Mouse (Mus musculus) CH12.LX (cell line): ENCODE measurements around the gene Samd13. TPM values are rescaled to one million over a fixed set of nuclear protein-coding genes. Genes with fewer than 3 reads are reported as not detected.

Source experiments
- DNase-seq: peaks from one replicate; pipeline ENCODE4 v3.0.0-alpha.2; 2013; ENCODE audit errors: extremely low read depth
- H3K27ac ChIP-seq: 2 replicates; pipeline ENCODE4 v1.5.1; 2012; ENCODE audit warnings: low read depth, mild to moderate bottlenecking, control low read depth, moderate library complexity; ENCODE audit not compliant: insufficient read depth
- H3K27me3 ChIP-seq: replicated peaks from 2 replicates; pipeline ENCODE3; 2012; ENCODE audit warnings: inconsistent platforms
- H3K36me3 ChIP-seq, 2 experiments: replicated peaks in 1 of 2; 2 replicates each; pipeline versions ENCODE3 to v1.6.1; 2012; ENCODE audit warnings: inconsistent platforms in 1 of 2, low read length in 1 of 2, mild to moderate bottlenecking in 1 of 2, mixed read lengths in 1 of 2, moderate library complexity in 1 of 2; ENCODE audit not compliant: control insufficient read depth in 1 of 2, insufficient read depth in 1 of 2
- H3K4me1 ChIP-seq, 2 experiments: 2 replicates each; pipeline ENCODE4 v1.6.1; 2012; ENCODE audit warnings: inconsistent platforms in 1 of 2, moderate library complexity in 1 of 2; ENCODE audit not compliant: insufficient read depth in 2 of 2, control insufficient read depth in 1 of 2
- H3K4me2 ChIP-seq: 2 replicates; pipeline ENCODE4 v1.6.1; 2012; ENCODE audit warnings: low read depth, mild to moderate bottlenecking, control low read depth; ENCODE audit not compliant: poor library complexity, insufficient read depth, severe bottlenecking
- H3K4me3 ChIP-seq, 3 experiments: fragments of 150-350 bp in 1 of 3; sonication (generic) in 1 of 3; replicated peaks in 1 of 3; 2 replicates each; pipeline versions ENCODE3 to v1.5.1; 2011 to 2012; ENCODE audit warnings: low read depth in 2 of 3, low read length in 2 of 3, mild to moderate bottlenecking in 2 of 3, moderate library complexity in 2 of 3, control low read depth in 1 of 3, improper control_type of control experiment in 1 of 3, inconsistent platforms in 1 of 3, mixed read lengths in 1 of 3; ENCODE audit not compliant: poor library complexity in 1 of 3
- H3K79me2 ChIP-seq: replicated peaks from 2 replicates; pipeline ENCODE4 v1.6.1; 2012; ENCODE audit warnings: mild to moderate bottlenecking, moderate library complexity; ENCODE audit not compliant: control insufficient read depth, poor library complexity, insufficient read depth, severe bottlenecking; ENCODE audit errors: extremely low read depth
- H3K9ac ChIP-seq: 2 replicates; pipeline ENCODE4 v1.6.1; 2012; ENCODE audit warnings: low read depth, mild to moderate bottlenecking, control low read depth, moderate library complexity; ENCODE audit not compliant: insufficient read depth
- H3K9me3 ChIP-seq: replicated peaks from 2 replicates; pipeline ENCODE3; 2012; ENCODE audit warnings: low read length, inconsistent platforms, mixed read lengths
- CTCF ChIP-seq, 2 experiments: IDR thresholded peaks in 1 of 2; conservative IDR thresholded peaks in 1 of 2; 2 replicates each; pipeline ENCODE4 v1.5.1; 2011 to 2012; ENCODE audit warnings: low read depth in 2 of 2, low read length in 2 of 2, improper control_type of control experiment in 1 of 2, inconsistent platforms in 1 of 2, mild to moderate bottlenecking in 1 of 2, moderate library complexity in 1 of 2
- ELF1 ChIP-seq: IDR thresholded peaks from 2 replicates; pipeline ENCODE4 v1.6.1; 2014; ENCODE audit warnings: low read depth, mild to moderate bottlenecking, inconsistent platforms, low read length, improper control_type of control experiment
- HCFC1 ChIP-seq: IDR thresholded peaks from 2 replicates; pipeline ENCODE4 v1.6.1; 2012; ENCODE audit warnings: low read depth, mild to moderate bottlenecking, inconsistent platforms, low read length, improper control_type of control experiment
- MAX ChIP-seq: IDR thresholded peaks from 2 replicates; pipeline ENCODE4 v1.6.1; 2011; ENCODE audit warnings: low read length, improper control_type of control experiment
- PAX5 ChIP-seq: IDR thresholded peaks from 2 replicates; pipeline ENCODE4 v1.6.1; 2012; ENCODE audit warnings: low read length, inconsistent platforms, mixed read lengths
- SIN3A ChIP-seq: IDR thresholded peaks from 2 replicates; pipeline ENCODE4 v1.6.1; 2012; ENCODE audit warnings: low read length, improper control_type of control experiment, inconsistent platforms
- UBTF ChIP-seq: IDR thresholded peaks from 2 replicates; pipeline ENCODE4 v1.6.1; 2012; ENCODE audit warnings: low read depth, mild to moderate bottlenecking, inconsistent platforms, low read length, improper control_type of control experiment, moderate library complexity
- USF1 ChIP-seq: IDR thresholded peaks from 2 replicates; pipeline ENCODE4 v1.6.1; 2014; ENCODE audit warnings: low read depth, mild to moderate bottlenecking, inconsistent platforms, low read length, improper control_type of control experiment
- USF2 ChIP-seq: conservative IDR thresholded peaks from 2 replicates; pipeline ENCODE4 v1.6.1; 2011; ENCODE audit warnings: low read depth, low read length, improper control_type of control experiment
- dilution Hi-C: fragments of 300-500 bp; cut with MboI; formaldehyde crosslinking; loops from 2 replicates; pipeline ENCODE4 v1.14.3; 2020; ENCODE audit warnings: low sequenced_read_pairs; ENCODE audit not compliant: extremely low pct_unique_long_range_greater_than_20kb, extremely low pct_ligation_motif_present
- in situ Hi-C: fragments of 300-500 bp; cut with MboI; formaldehyde crosslinking; loops from 3 replicates; pipeline ENCODE4 v1.14.3; 2019; ENCODE audit warnings: low sequenced_read_pairs, low pct_ligation_motif_present, low pct_unique_long_range_greater_than_20kb, mixed read lengths
- polyA plus RNA-seq: library from polyadenylated mRNA; unstranded; fragments of >175 nt; gene quantifications from 2 replicates; pipeline ENCODE4 v1.2.1, GENCODE M21; 2012; ENCODE audit warnings: low read depth; ENCODE audit not compliant: insufficient read length
- total RNA-seq, 2 experiments: library from RNA; depleted of rRNA; stranded (reverse); fragments of 300-350 nt in 1 of 2; fragments of >200 nt in 1 of 2; gene quantifications; 2 replicates each; pipeline ENCODE4 v1.2.3; 2012 to 2014

Samd13 gene
- total and polyA plus RNA-seq, 3 experiments, result not detected

DNA sequence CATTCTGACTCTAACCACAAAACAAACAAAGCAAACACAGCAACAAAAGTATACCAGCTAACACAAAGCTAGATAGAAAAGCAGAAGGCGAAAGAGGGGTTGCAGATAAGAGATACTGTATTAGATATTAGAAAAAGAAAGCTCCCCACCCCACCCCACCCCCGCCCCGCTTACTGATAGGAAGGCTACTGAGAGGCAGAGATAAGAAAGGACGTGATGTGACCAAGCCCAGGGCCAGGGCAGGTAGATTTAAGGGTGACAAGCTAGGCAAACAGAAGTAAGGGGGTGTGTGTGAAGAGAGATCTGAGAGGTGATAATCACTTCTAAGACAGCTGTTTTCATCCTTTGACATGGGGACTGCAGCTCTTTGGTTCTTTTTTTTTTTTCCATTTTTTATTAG lies 67.0 kb downstream of the Samd13 start:
- Histone ChIP-seq H3K4me1 (peaks cover 3 to 8% of the 10 kb centered on the region in 2 experiments; a peak in 3 of 4 replicates), H3K9me3 (no peaks in the 10 kb centered on the region), H3K27ac (no peak overlapping the region), H3K36me3 (no peaks in the 10 kb centered on the region), H3K4me3 (no peak overlapping the region), H3K9ac (no peak overlapping the region), H3K79me2 (no peaks in the 10 kb centered on the region), H3K27me3 (no peaks in the 10 kb centered on the region), H3K4me2 (no peak overlapping the region)
- no peak for TF ChIP-seq CTCF (conservative IDR thresholded peaks at IDR 0.05 in 1 of 2, IDR thresholded peaks at IDR 0.05 in 1 of 2; ENCODE audit: low read depth in 2 of 2, low read length in 2 of 2)
- TF ChIP-seq HCFC1, result no peak
- in situ Hi-C loops, result no loop called here
- DNase-seq, result no peak
- dilution Hi-C loops, result no loop called here

- no peak overlapping the region for H3K9ac ChIP-seq
- TF ChIP-seq PAX5, result no peak
- no peak for TF ChIP-seq UBTF
- TF ChIP-seq USF1, result no peak
- TF ChIP-seq ELF1, result no peak
- no peak for TF ChIP-seq USF2
- TF ChIP-seq MAX, result no peak
- H3K36me3 ChIP-seq, result no peaks in the 10 kb centered on the region
- H3K9me3 ChIP-seq, result no peaks in the 10 kb centered on the region
- no peaks in the 10 kb centered on the region for H3K27me3 ChIP-seq
- H3K4me2 ChIP-seq, result no peak overlapping the region
- H3K79me2 ChIP-seq, result no peaks in the 10 kb centered on the region
- dilution Hi-C loops (no loop called here), in situ Hi-C loops (no loop called here)
- H3K4me3 ChIP-seq, result no peak overlapping the region
- H3K4me1 ChIP-seq, result peaks cover 3 to 8% of the 10 kb centered on the region in 2 experiments; a peak in 3 of 4 replicates
- DNase-seq, result no peak
- no peak overlapping the region for H3K27ac ChIP-seq
These were observed 67.4 kb downstream of the Samd13 start for GRCm38 (mm10) chr3:146617946-146618345.

GRCm38 (mm10) chr3:146616533-146617283 lies 68.7 kb downstream of the Samd13 start:
- H3K27ac ChIP-seq, result no peak overlapping the region
- no peaks in the 10 kb centered on the region for H3K79me2 ChIP-seq
- H3K4me1 ChIP-seq, result peaks cover 3 to 12% of the 10 kb centered on the region in 2 experiments; a peak in 3 of 4 replicates
- H3K9me3 ChIP-seq, result no peaks in the 10 kb centered on the region
- no peak overlapping the region for H3K4me2 ChIP-seq
- H3K9ac ChIP-seq, result no peak overlapping the region
- no peak for DNase-seq
- TF ChIP-seq SIN3A (peak; percentile 21; the same call in 1 of the 2 replicates), USF2 (no peak)
- in situ Hi-C loops, result no loop called here
- H3K4me3 ChIP-seq, result no peak overlapping the region
- dilution Hi-C loops, result no loop called here
- H3K27me3 ChIP-seq, result no peaks in the 10 kb centered on the region
- H3K36me3 ChIP-seq, result no peaks in the 10 kb centered on the region
